Mouse (Mus musculus): ENCODE measurements around the gene Klk8.

The Klk8 gene

GRCm38 (mm10) chr7:43797333-43797769 lies at the start of gene Klk8:
TSS of gene Klk8 (plus strand) at chr7:43797577.
- no peak for DNase-seq (ENCODE audit: low spot score)

DNA sequence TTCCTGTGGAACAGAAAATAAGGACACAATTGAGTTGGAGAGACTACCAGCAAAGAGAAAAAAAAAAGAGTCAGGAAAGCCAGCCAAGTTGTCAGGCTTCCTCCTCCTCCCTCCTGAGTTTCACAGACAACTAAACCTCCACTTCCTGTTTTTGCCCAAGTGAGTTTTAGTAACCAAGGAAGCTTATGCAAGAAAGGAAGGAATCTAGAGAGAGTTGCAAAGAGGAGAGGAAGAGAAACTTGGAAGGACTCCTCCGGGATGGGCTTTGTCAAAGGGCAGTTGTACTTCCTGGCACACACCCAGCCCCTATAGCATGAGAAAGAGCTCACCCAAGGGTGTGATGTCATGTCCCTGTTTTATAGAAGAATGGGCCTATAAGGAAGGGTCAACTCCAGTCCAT lies 49.6 kb upstream of the Klk8 start:
- peak; percentile 16 for DNase-seq (ENCODE audit: low spot score)

- DNase-seq (ENCODE audit: low spot score): peak; percentile 18
Observed at GRCm38 (mm10) chr7:43752806-43753205, 44.6 kb upstream of the Klk8 start.

DNA sequence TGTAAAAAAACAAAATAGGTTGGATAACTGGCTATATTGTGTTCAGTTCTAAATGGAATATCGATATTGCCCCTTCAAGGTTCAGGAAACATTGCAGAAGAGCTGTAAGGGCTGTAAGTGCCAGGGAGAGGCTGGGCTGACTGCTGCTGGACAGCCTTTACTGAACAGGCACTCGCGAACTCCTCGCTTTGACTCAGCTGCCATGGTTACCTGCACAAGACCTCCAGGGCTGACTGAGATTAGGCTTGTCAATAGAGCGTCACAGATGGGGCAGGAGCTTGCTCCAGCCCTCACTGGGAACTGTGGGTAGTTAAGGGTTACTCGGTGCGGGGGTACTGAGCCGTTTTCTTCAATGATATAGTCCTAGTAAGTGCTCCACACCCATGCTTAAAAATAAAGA lies 30.9 kb upstream of the Klk8 start:
- no peak for DNase-seq (ENCODE audit: low spot score)

DNA sequence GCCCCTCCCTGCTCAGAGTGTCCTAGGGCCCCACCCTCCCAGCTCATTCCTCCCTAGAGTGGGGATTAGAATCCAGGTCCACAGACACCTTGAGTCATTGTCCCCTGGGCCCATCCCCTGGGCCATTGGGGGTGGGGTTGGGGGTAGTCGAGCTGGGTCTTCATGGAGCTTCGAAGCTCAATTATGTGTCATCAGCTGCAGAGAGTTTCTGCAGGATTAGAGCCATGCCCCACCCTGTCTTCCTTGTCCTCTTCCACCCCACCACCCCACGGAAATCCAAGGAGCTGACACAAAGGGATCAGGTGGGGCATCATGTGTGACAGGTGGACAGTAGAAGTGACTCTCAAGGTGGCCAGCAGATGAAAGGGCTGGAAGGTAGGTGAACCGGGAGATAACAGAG lies 28.8 kb upstream of the Klk8 start, which contains the start of gene Klk12:
Gene Klk12 (plus strand): TSS at position 301 of the 400 bp plus-strand sequence.
- no peak for DNase-seq (ENCODE audit: low spot score)

- DNase-seq (ENCODE audit: low spot score): no peak
Observed at GRCm38 (mm10) chr7:43769636-43770035, 27.7 kb upstream of the Klk8 start.

GRCm38 (mm10) chr7:43770701-43771100 lies 26.7 kb upstream of the Klk8 start:
- no peak for DNase-seq (ENCODE audit: low spot score)

- DNase-seq (ENCODE audit: low spot score): no peak
Observed at GRCm38 (mm10) chr7:43771916-43772315, 25.5 kb upstream of the Klk8 start.

GRCm38 (mm10) chr7:43772901-43773300 lies 24.5 kb upstream of the Klk8 start:
- DNase-seq (ENCODE audit: low spot score): no peak

DNA sequence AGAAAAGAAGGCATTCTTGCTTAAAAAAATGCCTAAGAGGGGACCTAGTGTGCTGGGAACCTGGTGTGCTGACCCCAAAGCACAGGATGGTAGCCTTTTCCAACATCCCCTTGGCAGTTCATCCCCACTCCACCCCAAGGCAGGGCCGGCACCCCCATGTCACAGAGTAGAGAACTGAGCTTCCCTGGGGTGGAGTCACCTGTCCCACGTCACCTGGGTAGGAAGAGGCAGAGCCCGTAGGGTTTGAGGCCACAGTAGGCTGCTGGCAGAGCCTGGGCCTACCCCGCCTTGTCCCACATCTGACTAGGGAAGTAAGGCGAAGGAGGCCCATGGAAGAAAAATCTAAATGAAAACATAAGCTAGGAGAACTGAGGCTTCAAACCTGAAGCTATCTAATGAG lies 23.0 kb upstream of the Klk8 start, which contains the start of gene Klk11:
Gene Klk11 (plus strand): TSS at position 241 of the 400 bp plus-strand sequence.
- DNase-seq (ENCODE audit: low spot score): no peak

DNA sequence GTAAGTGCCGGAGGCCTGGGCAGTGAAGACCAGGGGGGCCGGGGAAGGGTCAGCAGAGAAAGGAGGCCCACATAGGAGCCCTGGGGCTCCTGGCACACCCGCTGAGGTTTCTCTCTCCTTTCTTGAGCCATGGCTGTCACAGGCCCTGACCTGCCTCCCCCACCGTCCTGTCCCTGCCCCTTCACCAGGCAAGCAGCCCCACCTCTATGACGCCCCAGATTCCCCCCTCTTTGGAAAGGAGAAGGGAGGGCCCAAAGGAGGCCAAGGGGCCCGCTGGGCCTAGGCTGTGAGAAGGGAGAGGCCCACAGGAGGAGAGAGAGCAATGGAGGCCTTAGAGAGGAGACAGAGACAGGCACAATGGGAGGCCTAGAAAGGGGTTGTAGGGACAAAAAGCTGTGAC lies 22.6 kb upstream of the Klk8 start:
- peak; percentile 8 for DNase-seq (ENCODE audit: low spot score)

- no peak for DNase-seq (ENCODE audit: low spot score)
Observed at GRCm38 (mm10) chr7:43775311-43776057, 21.9 kb upstream of the Klk8 start.

- DNase-seq (ENCODE audit: low spot score): no peak
Observed at GRCm38 (mm10) chr7:43776506-43776905, 20.9 kb upstream of the Klk8 start.

- no peak for DNase-seq (ENCODE audit: low spot score)
Observed at GRCm38 (mm10) chr7:43777423-43777822, 20.0 kb upstream of the Klk8 start.

DNA sequence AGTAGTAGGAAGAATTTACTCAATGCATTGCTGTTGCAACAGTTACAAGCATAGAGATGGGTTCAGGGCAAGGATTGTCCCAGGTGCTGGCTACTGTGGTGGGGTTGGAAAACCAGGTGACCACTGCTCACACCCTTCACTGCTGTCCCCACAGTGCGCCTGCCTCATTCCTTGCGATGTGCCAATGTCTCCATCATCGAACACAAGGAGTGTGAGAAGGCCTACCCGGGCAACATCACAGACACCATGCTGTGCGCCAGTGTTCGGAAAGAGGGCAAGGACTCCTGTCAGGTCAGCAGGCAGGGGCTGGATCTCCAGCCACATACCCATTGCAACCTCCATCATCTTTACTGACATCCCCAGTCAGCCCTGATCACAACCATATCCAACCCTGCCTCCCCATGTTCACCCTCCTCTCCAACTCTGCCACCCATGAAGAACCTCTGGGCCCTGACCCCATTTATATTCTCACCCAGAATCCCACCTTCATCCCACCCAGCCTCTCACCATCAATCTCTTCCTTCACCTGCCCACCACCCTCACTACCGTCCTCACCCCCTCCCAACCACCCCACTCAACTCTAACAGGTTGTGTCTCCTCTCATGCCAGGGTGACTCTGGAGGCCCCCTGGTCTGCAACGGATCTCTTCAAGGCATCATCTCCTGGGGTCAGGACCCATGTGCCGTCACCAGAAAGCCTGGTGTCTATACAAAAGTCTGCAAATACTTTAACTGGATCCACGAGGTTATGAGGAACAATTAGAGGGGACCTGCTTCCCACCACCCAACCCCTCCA lies 19.0 kb upstream of the Klk8 start:
- DNase-seq (ENCODE audit: low spot score): no peak

DNA sequence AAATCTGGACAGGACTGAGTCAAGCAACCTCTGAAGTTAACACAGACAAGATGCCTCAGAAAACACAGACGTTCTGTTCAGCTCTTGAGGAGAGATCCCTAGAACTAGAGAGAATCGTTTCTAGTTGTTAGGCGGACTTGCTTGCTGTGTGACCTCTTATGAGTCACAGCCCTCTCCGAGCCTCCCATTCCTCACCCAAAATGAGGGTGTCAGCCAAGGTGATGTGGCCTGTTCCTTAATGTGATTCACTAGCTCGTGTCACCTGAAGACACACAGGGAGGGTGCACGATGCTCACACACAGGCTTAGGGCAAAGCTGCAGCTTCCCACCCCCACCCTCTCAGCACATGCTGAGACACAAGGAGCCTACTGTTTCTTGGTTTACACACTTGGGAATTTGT lies 17.1 kb upstream of the Klk8 start:
- no peak for DNase-seq (ENCODE audit: low spot score)

DNA sequence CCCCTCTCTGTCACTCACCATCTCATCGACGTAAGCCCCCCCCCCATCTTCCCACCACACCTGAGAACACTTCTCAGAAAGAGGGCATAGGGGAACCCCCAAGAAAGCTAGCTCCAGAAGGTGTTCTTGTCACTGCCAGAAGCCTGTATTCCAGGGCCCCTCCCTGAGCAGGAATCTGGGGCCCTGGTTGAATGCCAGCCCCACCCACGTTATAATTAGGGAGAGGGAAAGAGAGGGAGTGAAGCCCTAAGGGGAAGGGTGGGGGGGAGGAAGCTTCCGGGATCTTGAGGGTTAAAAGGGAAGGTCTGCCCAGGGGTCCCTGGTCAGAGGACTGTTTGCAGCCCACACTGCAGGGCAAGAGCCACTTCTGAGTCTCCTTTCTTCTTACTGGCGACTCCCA lies 16.6 kb upstream of the Klk8 start, which contains the start of gene Klk10:
Gene Klk10 (plus strand): TSS at position 290 of the 400 bp plus-strand sequence.
- no peak for DNase-seq (ENCODE audit: low spot score)

GRCm38 (mm10) chr7:43781541-43781940 lies 15.8 kb upstream of the Klk8 start:
- no peak for DNase-seq (ENCODE audit: low spot score)

- DNase-seq (ENCODE audit: low spot score): peak; percentile 18
Observed at GRCm38 (mm10) chr7:43782275-43783265, 14.8 kb upstream of the Klk8 start.

- peak; percentile 78 for DNase-seq (ENCODE audit: low spot score)
Observed at GRCm38 (mm10) chr7:43785286-43785685, 12.1 kb upstream of the Klk8 start.

DNA sequence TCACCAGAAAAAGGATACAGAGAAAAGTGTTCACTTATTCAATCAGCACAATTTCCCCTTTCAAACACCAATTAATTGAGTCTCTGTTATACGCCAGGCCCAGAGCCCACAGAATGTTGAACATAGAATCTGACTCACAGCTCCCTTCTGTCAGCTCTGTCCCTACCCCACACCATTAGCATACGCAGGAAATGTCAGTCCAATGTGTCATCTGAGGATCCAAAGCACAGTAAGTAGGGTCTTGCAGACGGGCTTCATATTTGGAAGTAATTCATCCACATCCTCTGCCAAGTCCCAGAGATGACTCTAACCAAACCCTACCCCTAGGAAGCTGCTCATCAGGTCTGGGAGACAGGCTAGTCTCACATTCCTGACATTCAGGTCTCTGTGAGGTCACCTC lies 9.3 kb upstream of the Klk8 start:
- DNase-seq (ENCODE audit: low spot score): no peak

GRCm38 (mm10) chr7:43789295-43789694 lies 8.1 kb upstream of the Klk8 start:
- DNase-seq (ENCODE audit: low spot score): no peak

Data from adipocyte (in vitro differentiated cells).